Mouse (Mus musculus) kidney, postnatal 14 days (tissue): Measurements from ENCODE around the gene Cd36.
"Not testable (repeated sequence)": the region's sequence is repeated elsewhere in the genome, so short reads cannot be mapped to it uniquely, and the experiment has no call there.

Experiments
- DNase-seq: peaks from one replicate; pipeline ENCODE4 v3.0.0; 2022; ENCODE audit warnings: mixed read lengths

The Cd36 gene

DNA sequence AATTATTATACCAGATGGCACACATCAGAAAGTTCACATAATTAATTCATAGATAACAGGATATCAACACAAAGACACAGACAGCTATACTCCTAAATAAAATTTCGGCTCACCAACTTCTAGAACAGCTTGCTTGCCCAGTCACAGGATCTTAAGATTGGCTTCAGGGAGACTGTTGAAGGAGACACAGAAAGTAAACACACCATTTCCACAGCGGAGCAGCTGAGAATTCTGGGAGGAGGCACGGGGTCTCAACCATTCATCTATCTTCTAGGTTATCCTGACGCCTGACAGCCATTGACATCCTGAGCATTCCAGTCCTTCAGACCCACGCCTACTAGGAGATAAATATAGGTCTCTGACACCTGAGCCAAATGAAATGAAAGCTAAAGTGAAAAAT is at the start of gene Cd36:
Gene Cd36 (minus strand): TSS at position 204 of the 400 bp plus-strand sequence.
- DNase-seq: no peak

DNA sequence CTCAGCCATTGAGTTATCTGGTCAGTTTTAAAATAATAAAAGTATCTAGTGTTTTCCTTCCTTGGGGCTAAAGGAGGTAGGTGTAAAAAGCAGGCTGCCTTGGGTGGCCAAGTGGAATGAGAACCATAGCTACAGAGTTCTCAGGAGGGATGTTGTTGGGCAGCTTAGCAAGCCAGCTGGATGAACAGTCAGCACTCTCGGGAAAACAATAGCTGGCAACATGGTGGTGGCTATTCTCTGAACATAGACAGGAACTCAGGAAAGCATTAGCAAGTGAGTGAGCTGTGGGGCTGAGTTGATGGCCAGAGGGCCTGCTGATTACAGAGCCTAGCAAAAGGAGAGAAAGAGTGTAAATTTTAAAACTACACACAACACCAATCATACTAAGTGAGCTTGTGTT is 45.9 kb upstream of the Cd36 start:
- no peak for DNase-seq

DNA sequence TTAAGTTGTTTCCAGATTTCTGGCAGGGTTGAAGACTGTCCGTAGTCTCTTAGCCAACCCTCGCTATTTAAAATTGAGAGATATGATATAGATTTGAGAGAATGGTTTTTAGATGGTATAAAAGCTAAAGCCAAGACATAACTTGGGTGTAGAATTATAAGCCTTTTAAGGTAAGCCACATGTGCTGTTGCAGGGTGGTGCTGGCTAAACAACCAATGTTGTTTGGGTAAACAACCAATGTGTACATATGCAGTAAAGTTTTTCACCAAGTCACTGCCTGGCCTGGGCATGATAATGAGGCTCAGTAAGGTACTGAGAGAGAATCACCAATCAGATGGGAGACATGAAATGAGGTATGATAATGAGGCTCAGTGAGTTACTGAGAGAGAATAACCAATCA is 43.0 kb upstream of the Cd36 start:
- DNase-seq: not testable (repeated sequence)

DNA sequence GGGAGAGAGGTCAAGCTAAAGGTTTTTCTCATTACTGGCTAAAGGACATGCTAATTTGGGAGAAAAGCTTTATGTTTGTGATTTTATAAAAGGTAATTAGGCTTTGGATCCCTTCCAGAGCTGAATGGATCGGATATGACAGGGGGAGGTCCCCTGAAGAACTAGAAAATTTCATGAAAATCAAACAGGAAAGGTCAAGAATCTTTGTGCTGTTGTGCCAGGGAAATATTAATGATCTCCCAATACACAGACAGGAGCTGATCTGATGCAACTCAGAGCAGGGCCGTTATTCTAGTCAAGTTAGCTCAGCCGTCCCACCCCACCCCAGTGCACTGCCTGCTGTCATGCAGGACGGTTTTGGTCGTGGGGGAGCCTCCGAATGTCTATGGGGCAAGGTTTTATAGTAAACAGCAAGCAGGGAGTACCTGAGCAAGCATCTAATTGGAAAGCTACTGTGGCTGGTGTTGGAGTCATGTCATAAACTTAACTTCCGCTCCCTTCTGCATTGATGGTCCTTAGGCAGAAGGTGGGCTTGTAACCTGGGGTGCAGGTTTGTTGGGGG is 40.5 kb upstream of the Cd36 start:
- no peak for DNase-seq

DNA sequence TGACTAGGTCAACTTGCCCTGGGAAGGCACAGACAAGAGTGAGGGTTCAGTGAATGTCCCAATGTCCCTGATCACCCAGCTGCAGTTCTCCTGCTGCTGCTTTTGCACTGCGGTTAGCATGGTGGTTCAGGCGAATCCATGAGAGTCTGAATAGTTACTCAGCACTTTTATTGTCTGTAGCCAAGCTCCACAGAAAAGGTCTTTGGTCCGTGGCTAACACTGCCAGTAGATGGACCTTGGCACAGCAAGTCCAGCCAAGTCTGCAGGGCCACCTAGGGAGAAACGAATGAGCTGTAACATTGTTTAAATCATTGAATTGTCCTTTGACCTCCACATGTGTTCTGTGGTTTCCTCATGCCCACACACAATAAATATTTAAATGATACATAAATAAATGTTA is 39.9 kb upstream of the Cd36 start:
- DNase-seq: peak; percentile 72

DNA sequence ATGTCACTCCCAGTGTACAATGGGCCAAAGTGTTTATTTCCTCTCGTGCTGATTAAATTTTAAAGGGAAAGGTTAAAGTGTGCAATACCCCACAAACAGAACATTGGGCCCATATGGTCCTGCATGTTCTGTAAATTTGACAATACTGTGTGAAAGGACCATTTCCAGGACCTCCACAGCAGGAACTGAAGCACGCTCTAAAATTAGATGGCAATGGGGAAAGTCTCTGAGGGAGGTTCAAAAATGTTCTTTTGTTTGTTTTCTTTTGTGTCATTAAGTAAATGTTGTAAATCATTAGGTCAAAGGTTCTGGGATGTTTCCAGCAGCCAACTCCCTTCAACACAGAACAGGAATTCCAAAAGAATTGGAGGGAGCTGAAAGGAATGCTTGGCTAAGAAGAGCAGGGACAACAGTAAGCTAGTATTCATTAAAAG is 35.5 kb upstream of the Cd36 start:
- peak; percentile 71 for DNase-seq

DNA sequence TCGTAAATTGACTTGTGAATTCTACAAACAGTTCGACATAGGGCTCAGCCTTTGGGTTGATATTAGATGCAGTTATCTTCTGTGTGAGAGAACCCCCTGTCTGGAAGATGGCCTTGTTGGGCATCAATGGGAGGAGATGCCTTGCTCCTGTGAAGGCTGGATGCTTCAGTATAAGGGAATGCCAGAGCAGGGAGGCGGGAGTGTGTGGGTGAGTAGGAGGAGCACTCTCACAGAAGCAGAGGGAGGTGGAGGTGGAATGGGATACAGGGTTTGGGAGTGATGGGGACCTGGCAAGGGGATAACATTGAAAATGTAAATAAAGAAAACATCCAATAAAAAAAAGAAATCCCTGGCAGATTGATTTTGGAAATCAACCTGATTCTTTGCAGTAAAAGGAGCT is 35.0 kb upstream of the Cd36 start:
- no peak for DNase-seq

DNA sequence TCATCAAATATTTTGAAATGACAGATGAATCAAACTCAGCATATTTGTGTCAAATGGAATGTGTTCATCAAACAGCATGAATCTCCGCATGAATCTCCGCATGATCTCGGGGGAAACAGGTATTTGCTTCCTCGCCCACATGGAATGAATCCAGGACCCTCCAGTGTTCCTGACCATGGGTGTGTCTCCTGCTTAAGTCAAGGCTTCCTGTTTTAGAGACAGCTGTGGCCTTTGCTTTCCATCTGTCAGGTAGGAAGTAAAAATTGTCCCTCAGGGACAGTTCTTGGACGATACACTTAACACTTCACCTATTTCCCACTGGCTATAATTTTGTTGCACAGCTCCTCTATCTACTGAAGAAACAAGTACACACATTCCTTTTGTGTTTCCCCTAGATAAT is 30.4 kb upstream of the Cd36 start:
- DNase-seq: peak; percentile 56

DNA sequence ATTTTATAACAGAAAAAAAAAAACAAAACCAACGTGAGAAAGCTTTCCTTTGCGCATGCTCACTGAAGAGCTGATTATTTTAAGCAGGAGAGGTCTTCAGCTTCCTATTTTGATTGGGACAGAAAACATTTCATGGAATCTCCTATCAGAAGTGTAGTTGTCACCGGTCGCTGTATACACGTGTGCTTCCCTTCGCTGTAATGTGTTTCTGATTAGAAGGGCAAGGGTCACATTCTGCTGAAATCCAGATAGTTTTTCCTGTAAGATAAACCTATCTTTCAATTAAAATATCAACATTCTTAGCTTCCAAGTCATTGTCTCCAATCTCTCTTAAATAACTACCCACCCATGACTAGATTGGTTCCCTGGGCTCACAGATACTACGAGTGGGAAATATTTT is 16.2 kb upstream of the Cd36 start:
- DNase-seq: no peak

DNA sequence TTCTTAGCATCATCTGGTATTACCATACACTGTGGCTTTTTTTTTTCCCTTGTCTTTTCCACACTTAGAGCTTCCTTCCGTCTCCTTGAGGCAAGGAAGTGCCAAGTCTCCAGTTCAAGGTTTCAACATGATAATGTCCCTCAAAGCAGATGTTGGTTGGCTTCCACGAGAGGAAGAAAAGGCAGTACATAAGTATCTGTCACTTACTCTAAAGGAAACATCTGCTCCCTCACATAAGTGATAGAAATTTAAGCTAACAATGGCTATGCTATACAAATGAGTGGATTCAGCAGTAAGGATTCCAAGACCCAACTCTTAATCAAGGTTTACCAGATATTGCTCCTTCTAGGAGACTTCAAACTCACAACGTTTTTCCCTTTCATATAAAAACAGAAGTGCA is 10.3 kb upstream of the Cd36 start:
- DNase-seq: no peak

DNA sequence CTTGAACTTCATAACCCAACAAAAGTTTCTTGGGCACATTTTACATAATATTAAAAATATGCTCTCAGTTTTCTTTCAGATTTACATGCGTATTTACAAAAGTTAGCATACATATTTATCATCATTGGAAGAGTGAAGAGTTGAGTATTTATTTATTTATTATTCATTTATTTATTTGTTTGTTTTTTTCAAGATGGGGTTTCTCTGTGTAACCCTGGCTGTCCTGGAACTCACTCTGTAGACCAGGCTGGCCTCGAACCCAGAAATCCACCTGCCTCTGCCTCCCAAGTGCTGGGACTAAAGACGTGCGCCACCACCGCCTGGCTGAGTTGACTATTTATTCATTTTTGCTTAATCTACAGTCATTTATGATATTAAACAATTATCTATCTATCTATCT is 9.0 kb upstream of the Cd36 start:
- DNase-seq: not testable (repeated sequence)

DNA sequence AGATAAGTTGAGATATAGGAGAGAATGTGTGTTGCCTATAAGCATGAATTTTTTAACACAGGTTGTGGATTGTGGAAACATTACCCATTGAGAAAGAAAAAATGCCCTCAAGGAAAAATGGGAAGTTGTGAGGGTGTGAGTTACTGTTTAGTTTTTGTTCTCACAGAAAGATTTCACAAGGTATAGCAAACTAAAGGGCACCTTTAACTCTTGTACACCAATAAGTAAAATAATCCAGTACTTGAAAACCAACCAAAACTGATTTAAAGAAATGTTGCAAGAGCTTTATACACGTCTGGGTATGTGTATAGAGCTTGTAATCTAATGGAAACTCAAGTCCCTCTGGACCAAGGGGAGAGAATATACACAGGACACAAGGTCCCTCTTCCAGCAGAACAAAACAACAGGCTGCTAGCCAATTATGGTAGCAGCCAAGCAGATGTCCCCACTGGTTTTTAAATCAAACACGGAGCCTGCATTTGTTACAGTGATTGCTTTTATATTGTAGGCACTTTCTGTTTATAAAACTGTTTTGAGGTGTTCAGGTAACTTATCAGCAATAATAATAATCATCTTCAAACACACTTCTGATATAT is 5.1 kb upstream of the Cd36 start:
- DNase-seq: no peak

DNA sequence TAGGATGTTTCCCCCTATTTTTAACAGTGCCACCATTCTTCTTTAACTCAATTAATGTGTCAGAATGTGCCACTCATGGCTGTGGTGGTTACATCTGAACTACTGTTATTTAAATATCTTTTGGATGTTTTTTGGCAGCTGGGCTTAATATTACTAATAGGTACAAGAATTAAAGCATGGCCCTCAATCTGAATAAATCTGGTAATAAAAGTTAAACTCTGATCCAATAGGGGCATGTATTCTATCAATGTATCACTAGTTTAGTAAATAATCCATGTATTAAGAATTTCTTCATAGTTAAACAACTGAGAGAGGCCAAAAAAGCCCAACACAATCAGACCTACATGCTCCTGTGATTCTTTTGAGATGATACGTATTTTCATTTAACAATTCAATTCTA is 690 bp upstream of the Cd36 start:
- no peak for DNase-seq

DNA sequence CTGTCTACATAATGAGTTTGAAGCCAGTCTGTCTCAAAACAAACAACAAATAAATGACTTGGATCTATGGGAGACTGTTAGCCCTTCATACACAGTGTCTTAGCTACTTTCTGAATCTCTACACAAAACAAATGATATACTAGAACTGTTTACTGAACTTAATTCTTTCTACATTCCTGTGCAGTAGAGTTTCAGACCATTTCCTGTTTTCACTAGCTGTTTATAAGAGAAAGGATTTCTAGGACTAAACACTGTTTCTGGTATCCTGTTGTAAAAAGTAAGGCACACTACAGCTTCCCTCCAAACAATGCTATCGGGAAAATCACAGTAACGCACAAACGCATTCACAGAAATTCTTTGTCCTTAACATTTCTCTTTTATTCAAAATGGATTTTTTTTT is 2.2 kb downstream of the Cd36 start:
- no peak for DNase-seq

DNA sequence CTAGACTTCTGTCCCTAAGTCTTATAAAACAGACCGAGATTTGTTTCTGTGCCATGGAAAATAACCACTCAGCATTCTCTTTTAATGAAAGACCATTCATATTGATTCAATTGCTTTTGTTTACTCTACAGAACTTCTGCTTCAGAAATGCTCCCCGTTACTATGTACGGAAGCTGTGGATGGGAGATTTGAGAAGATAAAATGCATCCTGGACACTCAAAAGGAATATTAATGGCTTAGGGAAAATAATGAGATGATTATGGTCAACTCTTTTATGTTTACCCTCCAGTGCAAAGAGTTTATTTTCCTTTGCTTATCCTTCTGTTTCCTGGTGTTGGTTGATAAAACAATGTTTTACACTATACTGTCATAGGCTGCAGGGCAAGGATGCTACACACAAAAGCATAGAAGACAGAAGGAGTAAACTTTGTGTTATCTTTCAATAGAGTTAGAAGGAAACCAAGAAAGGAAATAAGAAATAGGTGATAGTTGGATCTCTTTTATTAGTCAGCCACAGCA is 5.2 kb downstream of the Cd36 start:
- no peak for DNase-seq

DNA sequence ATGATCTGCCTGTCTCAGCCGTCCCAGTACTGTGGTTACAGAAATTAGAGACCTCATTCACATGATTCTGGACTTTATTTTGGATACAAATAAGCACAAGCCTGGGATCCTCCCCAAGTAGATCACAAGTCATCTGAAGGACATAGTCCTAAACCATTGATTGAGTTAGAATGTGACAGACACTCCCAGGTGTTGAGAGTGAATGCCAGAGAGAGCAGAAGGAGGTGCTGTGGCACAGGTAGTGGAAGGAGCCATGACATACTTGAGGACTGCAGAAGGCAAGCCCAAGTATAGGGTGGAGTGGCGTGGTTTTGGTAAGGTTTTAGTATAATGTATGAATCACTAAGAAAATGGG is 7.1 kb downstream of the Cd36 start:
- no peak for DNase-seq

DNA sequence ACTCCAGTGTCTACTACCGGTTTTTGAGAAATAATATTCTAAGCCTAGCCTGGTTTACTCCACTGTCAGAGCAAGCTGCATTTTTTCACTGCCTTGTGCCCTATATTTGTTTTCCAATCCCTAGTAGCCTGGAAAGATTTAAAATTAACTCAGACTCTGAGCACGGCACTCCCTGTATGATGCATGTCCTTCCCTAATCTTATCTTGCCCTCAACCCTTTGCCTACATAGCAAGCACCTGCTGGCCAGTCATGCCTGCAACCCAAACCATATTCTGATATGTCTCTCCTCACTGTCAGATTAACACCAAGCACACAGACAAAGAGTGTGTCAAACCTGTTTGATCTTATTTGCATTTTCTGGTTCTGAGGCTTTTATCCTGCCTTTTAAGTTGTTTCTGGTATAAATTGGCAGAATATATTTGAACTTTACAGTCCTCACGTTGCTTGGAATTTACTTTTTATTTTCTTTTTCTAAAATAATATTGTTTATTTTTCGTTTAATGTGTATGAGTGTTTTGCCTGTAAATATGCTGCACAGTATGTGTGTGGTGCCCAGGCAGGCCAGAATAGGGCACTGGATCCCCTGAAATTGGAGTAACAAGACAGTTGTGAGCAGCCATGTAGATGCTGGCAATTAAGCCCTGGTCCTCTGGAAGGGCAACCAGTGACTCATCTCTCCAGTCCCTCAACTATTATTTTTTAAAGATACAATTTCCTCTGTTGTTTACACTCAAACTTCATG is 7.6 kb downstream of the Cd36 start:
- no peak for DNase-seq

DNA sequence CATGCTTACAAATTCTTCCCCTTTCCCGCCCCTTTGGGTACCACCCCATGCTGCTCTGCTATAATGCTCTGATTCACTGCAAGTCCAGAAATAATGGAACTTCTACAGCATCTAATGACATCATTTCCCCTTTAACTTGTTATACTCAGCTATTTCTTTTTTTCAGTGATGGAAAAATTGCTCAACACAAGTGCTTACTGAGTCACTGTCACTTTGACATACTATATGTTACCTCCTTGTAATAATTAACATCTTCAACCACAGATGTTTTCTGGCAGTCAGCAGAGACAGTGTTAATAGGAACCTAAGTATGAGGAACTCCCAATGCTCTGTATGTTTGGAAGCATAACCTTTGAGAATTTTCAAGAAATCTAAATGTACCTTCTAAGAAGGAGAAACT is 8.7 kb downstream of the Cd36 start:
- no peak for DNase-seq

DNA sequence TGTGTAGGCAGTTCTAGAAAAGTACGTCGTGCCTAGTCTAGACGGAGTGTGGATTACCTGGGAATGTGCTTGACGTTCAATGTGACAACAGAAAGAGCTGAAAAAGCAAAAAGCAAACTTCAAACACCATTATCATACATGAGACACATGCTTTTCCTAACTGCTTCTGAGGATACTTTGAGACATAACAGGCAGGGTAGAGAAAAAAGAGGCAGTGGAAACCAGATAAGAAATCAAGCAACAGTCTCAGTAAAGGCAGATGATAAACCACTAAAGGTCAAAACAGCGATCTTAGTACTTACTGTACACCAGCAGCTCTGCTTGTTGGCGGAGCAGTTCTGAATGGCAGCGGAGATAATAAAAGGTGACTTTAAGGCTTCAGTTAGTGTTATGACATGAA is 11.6 kb downstream of the Cd36 start:
- DNase-seq: no peak

DNA sequence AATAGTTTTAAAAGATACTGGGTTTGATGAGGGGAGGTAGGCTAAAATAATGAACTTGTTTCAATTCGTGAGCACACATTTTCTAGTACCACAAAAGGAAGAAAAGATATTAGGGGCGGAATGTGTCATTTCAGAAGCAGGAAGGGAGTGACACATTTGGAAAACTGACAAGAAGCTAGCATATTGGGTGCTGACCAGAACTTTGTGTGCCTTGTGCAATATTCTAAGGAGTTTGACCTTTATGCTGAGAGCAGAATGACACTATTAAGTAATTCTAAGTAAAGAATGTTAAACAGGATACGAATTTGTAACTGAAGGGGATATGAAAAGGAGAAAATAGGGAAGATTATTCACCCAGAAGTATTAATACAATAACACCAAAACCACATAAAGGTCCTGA is 12.0 kb downstream of the Cd36 start:
- DNase-seq: peak; percentile 59

DNA sequence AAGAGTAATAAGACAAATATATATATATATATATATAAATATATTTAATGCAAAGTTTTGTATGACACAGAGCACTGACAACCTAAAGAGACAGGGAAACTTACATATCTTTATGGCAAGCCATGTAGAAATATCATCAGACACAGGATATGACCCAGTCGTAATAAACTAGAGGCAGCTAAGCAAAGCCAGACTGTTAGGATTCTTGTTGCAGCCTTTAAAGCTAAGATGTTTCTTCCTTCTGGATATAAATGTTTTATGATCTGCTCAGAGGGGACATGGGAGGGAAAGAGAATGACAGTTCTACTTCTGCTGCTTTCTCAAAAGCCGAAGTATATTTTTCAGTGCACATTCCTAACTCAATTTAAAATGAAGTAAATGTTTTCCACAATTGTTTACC is 14.3 kb downstream of the Cd36 start:
- no peak for DNase-seq

DNA sequence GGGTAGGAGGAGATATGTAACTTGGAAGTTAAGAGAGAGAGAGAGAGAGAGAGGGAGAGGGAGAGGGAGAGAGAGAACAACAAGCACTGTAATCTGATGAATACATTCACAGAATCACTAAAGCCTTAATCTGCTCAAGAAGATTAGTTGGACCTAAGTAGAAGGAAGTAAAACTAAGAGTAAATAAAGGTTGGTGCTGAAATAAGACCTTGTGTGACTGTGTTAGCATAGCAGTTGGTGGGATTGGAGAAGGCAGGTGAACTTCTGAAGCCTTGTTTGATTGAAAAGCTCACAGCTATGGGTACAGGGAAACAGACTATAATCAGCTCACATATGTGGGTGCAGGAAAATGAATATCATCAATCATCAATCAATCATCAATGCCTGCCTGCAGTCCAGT is 23.2 kb downstream of the Cd36 start:
- no peak for DNase-seq

DNA sequence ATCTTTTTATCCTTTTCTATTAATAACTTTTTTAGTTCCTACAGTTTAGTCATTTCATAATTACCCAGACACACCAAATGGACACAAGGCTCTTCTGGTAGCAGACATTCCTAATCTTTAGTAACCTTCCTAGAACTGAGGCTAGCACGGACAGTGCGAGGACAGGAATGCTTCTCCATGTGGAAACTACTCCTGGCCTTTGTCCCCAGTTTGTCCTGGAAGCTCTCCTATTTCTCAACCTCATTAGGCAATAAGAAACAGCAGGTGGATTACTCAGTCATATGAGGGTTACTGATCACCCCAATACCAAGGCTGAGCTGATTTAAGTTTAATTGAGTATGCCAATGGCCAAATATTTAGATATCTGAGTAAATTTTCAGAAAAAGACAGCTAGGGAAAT is 25.5 kb downstream of the Cd36 start:
- DNase-seq: peak; percentile 18

DNA sequence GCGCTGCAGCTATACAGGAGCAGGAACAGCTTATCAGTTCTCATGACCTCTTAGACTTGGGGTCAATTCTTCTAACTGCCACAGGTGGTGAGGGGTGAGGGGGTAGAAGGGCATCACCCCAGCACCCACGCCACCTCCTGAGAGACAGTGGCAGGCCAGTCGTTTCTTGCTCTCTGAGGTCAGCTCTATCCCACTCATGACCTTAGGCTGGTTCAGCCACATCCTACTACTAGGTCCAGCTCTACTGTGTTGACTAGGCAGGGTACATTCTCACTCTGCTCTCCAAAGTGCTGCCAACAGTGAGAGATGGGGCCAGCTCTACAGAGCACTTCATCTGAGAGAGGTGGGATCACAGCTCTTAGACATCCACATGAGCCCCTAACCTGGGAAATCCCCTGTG is 30.2 kb downstream of the Cd36 start:
- DNase-seq: no peak

DNA sequence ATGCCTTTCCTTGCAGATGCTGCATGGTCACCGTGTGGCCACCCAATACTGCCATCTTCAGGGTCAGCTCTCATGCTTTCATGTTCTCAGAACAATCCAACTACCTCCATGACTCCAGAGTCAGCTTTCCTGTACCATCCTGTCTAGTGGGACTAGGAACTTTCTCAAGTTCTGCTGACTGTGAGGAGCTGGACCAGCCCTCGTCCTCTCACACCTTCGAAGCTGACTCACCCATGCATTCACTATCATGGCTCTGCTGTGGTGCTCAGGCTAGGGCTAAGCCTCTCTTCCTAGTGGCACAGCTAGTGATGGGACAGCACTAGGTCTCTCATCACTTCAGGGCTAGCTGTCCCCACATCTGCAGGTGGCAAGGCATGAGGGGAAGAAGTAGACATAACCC is 30.7 kb downstream of the Cd36 start:
- no peak for DNase-seq
